Mouse (Mus musculus) megakaryocyte, embryonic 14.5 days (primary cell): ENCODE measurements around the gene Tmem135. TPM values are rescaled to one million over a fixed set of nuclear protein-coding genes. Genes with fewer than 3 reads are reported as not detected.

Experiments used
- H3K27me3 ChIP-seq: replicated peaks from 2 replicates; pipeline ENCODE3; 2012; ENCODE audit warnings: inconsistent platforms
- H3K36me3 ChIP-seq: replicated peaks from 2 replicates; pipeline ENCODE3; 2012; ENCODE audit warnings: low read length, inconsistent platforms, mixed read lengths
- H3K4me1 ChIP-seq: 2 replicates; pipeline ENCODE4 v1.6.1; 2012; ENCODE audit warnings: inconsistent platforms
- H3K4me3 ChIP-seq: replicated peaks from 2 replicates; pipeline ENCODE3; 2012; ENCODE audit warnings: moderate library complexity, mild to moderate bottlenecking, inconsistent platforms
- H3K9me3 ChIP-seq: 2 replicates; pipeline ENCODE4 v1.6.1; 2012; ENCODE audit warnings: inconsistent platforms
- FLI1 ChIP-seq: IDR thresholded peaks from 2 replicates; pipeline ENCODE4 v1.6.1; 2012; ENCODE audit warnings: low read length, inconsistent platforms, mixed read lengths
- GATA1 ChIP-seq: IDR thresholded peaks from 3 replicates; pipeline ENCODE4 v1.6.1; 2012; ENCODE audit warnings: mixed read lengths, low read length, inconsistent platforms, borderline replicate concordance
- polyA plus RNA-seq: library from polyadenylated mRNA; stranded (reverse); fragments of >175 nt; gene quantifications from 2 replicates; pipeline ENCODE4 v1.2.3, GENCODE M21; 2012; ENCODE audit warnings: low replicate concordance; ENCODE audit not compliant: insufficient read depth

Gene Tmem135
- polyA plus RNA-seq, 1 experiment, result 19.0 TPM

DNA sequence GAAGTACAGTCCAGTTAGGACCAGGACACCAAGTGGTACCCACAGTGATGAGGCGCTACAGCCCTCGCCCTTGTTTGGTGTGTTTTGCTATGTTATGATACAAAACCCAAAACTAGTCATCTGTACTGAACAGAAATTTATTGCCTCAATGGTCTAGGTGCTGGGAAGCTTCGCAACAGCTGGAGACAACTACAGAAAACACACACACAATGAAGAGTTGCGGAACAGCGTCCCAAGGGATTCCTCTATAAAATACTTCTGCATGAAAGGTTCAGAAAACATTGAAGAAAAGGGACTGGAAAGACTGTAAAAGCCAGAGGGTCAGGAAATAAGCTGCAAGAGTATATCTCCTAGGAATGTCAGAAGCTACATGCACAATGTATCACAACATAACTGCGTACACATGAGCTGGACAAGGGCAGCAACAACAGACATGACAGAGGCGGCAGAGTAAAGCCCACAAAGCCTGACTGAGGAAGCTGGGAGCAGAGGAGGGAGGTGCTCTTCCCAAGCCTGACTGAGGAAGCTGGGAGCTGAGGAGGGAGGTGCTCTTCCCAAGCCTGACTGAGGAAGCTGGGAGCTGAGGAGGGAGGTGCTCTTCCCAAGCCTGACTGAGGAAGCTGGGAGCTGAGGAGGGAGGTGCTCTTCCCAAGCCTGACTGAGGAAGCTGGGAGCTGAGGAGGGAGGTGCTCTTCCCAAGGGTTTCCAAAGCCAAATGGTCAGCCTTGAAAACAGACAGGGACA lies 137.8 kb downstream of the Tmem135 start:
- Histone ChIP-seq H3K36me3 (peaks cover 6% of the 10 kb centered on the region), H3K4me1 (peaks cover 39% of the 10 kb centered on the region), H3K4me3 (peak overlapping the region; percentile 23), H3K9me3 (no peaks in the 10 kb centered on the region), H3K27me3 (no peaks in the 10 kb centered on the region)
- TF ChIP-seq GATA1 (no peak), FLI1 (no peak)

DNA sequence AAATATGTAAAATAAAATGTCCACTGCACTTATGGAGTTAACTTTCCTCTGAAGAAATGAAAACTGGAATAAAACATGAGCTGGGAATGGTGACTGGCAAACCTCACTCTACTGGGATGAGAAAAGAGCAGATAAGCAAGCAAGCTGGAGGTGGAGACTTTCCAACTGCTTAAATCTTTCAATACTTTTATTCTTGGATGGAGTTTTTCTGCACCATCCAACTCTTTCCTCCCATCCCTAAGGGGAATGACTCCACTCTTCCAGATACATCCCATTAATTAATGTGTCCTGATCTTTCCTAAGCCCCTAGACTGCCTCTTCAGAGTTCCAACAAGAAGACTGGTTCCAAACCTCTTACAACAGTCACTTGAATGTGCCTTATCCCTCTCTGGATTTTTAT lies 143.1 kb downstream of the Tmem135 start:
- peaks cover 12% of the 10 kb centered on the region for H3K4me1 ChIP-seq
- H3K9me3 ChIP-seq, result no peaks in the 10 kb centered on the region
- H3K4me3 ChIP-seq, result no peak overlapping the region
- no peaks in the 10 kb centered on the region for H3K27me3 ChIP-seq
- TF ChIP-seq FLI1, result no peak
- TF ChIP-seq GATA1, result no peak
- H3K36me3 ChIP-seq, result peaks cover 2% of the 10 kb centered on the region

DNA sequence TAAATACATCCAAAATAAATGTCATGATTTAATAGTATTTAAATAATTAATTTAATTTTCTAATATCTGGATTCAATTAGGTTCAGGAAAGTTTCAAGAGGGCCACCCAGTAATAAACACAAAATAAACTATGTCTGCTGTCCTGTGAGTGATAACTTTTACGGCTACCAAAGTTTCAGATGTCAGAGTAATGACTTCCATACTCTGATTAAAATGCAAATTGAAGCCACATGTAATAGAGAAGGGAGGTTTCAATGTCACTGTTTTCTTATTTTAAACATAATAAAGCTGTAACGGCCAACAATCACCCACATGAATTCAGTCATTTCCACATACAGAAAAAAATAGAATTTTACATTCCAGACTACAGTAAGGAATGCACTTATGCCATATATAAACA lies 145.2 kb downstream of the Tmem135 start:
- H3K4me1 ChIP-seq, result peaks cover 9% of the 10 kb centered on the region
- H3K4me3 ChIP-seq, result no peak overlapping the region
- no peaks in the 10 kb centered on the region for H3K27me3 ChIP-seq
- peaks cover 4% of the 10 kb centered on the region for H3K36me3 ChIP-seq
- TF ChIP-seq GATA1 (no peak), FLI1 (no peak)
- no peaks in the 10 kb centered on the region for H3K9me3 ChIP-seq

DNA sequence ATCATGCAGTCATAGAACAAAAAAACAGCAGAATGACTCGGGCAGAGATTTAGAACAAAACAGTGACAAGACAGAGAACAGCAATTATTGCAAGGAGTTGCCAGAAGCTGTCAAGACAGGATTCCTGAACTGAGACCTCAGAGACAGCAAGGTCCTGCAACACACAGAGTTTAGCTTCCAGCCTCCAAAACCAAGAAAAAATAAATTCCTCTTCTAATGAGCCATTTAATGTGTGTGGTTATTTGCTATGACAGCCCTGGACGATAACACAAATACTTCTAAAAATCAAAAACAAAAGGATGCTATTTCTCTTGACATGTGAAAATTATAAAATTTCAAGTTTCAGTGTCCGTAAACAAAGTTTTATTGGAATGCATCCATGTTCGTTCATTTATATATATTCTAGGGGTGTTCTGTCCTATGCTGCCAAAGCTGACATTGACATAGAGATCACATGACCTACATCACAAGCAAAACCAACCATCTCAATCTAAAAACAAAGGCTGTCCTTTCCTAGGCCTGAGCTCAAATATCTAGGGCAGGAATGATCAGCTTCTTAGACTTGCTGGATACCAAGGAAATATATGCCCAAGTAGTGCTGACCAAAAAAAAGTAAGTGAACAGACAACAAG lies 146.0 kb downstream of the Tmem135 start:
- peaks cover 4% of the 10 kb centered on the region for H3K36me3 ChIP-seq
- TF ChIP-seq FLI1, result no peak
- TF ChIP-seq GATA1, result no peak
- H3K27me3 ChIP-seq, result no peaks in the 10 kb centered on the region
- no peaks in the 10 kb centered on the region for H3K9me3 ChIP-seq
- H3K4me3 ChIP-seq, result no peak overlapping the region
- peaks cover 12% of the 10 kb centered on the region for H3K4me1 ChIP-seq

DNA sequence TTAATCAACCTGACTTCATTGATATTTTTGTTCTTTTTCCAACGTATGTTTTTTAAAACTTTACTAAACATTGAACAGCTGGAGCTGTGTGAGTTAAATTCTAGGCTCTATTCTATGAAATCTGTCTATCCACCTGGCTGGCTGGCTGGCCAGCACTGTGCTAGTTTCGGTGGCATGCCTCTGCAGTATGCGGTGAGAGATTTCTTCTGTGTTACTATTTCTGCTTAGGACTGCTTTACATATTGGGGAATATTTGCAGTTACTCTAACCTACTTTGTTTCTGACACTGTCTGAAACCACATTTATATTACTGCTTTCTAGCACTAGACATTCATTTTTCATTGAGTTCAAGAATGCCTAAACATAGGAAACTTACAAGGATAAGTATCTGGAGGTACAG lies 150.2 kb downstream of the Tmem135 start:
- no peak for TF ChIP-seq GATA1
- TF ChIP-seq FLI1, result no peak
- H3K4me1 ChIP-seq, result peaks cover 21% of the 10 kb centered on the region

DNA sequence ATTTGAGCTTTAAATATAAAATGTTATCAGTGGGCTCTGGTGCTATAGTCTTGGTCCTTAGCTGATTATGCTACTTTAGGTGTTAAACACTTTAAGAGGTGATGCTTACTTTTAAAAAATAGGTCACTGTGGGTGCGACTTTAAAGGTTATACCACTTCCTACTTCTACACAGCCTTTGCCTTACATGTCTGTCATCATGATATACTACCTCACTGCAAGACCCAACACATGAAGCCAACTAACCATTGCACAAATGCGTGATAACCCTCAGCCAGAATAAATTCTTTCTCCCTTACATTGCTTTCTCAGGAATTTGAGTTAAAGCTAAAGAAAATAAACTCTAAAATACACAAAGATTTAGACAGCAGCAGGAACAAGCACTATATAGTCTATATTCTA lies 150.7 kb downstream of the Tmem135 start:
- no peaks in the 10 kb centered on the region for H3K27me3 ChIP-seq
- TF ChIP-seq GATA1 (no peak), FLI1 (no peak)
- H3K9me3 ChIP-seq, result no peaks in the 10 kb centered on the region
- H3K4me1 ChIP-seq, result peaks cover 24% of the 10 kb centered on the region
- H3K4me3 ChIP-seq, result no peak overlapping the region
- peaks cover 4% of the 10 kb centered on the region for H3K36me3 ChIP-seq

More for the DNA sequence above, 150.2 kb downstream of the Tmem135 start:
- Histone ChIP-seq H3K36me3 (peaks cover 4% of the 10 kb centered on the region), H3K27me3 (no peaks in the 10 kb centered on the region), H3K4me3 (no peak overlapping the region), H3K9me3 (no peaks in the 10 kb centered on the region)

DNA sequence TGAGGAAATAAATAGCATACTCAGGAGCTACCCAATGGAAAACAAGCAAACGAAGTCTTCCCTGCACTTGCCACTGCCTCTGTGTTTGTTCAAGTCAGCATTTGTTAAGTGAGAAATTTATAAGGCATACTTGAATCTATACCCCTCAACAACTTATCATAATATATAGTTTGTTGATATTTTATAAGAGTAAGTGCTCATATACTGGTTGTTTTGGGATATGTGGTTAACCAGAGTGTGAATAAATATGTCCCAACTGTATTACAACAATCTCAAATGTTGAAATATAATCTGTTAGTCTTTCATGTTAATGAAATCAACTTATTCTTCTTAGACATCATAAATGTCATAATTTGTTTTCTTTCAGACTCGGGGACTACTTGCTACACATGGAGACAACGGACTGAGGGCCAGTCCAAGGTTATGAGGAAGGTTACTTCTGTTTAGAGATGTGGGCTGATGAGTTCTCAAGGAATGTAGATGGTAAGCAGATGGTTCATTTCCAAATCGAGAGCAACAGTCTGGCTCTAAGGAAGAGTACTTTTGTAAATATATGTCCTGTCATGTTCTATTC lies 152.1 kb downstream of the Tmem135 start:
- Histone ChIP-seq H3K27me3 (no peaks in the 10 kb centered on the region), H3K36me3 (peaks cover 6% of the 10 kb centered on the region), H3K4me3 (no peak overlapping the region), H3K9me3 (no peaks in the 10 kb centered on the region), H3K4me1 (peaks cover 38% of the 10 kb centered on the region)
- TF ChIP-seq GATA1 (no peak), FLI1 (no peak)

DNA sequence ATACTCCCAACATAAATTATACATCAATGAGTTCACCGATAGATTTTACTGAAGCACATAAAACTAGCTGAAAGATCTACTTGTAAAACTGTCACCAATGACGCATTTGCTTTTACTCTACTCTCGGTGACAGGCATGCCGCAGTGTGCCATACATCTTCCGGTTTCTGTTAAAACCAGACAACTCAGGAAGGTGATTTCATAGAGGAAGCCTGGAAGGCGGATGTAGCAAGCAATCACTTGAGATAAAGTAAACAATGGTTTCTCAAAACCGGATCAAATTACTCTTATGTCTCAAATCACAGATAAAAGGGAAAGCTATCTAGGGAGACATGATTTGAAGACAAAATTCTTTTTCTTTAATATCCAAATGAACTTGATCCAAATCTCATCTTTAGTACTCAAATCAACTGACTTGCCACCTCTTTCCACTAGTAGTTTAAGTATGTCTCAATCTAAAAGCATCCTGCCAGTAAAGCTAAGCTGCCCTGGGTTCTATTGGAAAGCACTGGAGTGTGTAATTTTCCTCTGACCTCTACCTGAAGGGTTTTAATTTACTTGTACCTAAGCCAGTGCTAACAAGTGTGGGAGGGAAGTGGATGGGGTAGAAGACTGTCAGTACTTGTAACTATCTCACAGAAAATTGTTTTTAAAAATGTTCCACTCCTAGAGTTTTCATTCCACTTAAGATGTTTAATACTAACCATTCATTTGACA lies 155.7 kb downstream of the Tmem135 start:
- no peaks in the 10 kb centered on the region for H3K27me3 ChIP-seq
- peaks cover 54% of the 10 kb centered on the region for H3K4me1 ChIP-seq
- H3K36me3 ChIP-seq, result peaks cover 7% of the 10 kb centered on the region
- no peaks in the 10 kb centered on the region for H3K9me3 ChIP-seq
- H3K4me3 ChIP-seq, result peak overlapping the region; percentile 75
- TF ChIP-seq GATA1 (no peak), FLI1 (no peak)

DNA sequence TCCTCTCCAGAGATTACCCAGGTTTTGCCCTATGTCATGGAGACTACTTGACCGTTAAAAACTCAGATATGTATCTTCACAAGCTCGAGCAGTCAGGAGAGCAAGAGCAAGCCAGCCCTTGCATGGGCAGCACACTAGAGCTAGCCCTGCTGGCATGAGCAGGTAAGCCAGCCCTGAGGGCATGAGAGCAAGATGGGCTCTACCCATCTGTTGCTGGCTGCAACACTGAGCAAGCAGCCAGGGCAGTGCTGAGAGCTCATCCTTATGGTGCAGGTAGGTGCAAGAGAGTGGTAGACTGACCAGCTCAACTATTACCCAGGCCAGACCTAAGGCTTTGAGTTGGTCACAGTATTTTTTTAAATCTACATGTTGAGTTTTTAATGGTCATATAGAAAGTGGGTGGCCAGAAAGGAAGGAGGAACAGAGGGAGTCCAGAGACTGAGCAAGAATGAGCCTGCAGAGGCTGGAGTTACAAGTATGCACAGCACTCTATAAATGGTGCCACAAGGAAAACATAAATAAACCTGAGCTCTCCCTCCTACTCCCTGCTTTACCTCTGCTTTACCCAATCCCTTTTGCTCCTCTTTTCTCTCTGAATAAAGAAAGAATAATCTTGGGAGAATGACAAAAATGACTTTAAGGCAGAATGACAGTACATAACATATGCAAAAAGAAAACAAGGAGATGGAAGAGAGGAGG lies 156.9 kb downstream of the Tmem135 start:
- Histone ChIP-seq H3K36me3 (peaks cover 7% of the 10 kb centered on the region), H3K27me3 (no peaks in the 10 kb centered on the region), H3K9me3 (no peaks in the 10 kb centered on the region), H3K4me1 (peaks cover 55% of the 10 kb centered on the region), H3K4me3 (peak overlapping the region; percentile 47)
- no peak for TF ChIP-seq FLI1
- TF ChIP-seq GATA1, result no peak

DNA sequence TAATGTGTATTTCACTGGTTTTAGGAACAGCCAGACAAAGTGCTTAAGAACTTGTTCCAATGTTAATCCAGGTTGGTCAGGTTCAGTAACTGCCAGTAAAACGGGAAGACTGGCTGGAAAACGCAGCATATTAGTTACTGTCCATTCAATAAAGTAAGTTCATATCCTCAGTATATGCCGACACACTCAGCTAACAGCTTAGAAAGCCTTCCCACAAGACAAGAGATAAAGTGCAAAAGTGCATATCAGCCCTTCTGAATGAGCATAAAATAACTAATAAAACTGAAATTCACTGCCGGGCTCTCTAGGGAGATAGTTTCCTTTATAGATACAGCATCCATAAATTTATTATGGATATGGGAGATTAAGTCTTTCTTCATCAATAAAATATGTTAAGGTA lies 161.5 kb downstream of the Tmem135 start:
- TF ChIP-seq GATA1 (no peak), FLI1 (no peak)
- H3K36me3 ChIP-seq, result peaks cover 14% of the 10 kb centered on the region
- H3K9me3 ChIP-seq, result no peaks in the 10 kb centered on the region
- no peaks in the 10 kb centered on the region for H3K27me3 ChIP-seq
- H3K4me1 ChIP-seq, result peaks cover 38% of the 10 kb centered on the region
- no peak overlapping the region for H3K4me3 ChIP-seq
